Mouse (Mus musculus): ENCODE data around the gene Actr5. TPM values are rescaled to one million over a fixed set of nuclear protein-coding genes. Genes with fewer than 3 reads are reported as not detected.

Actr5 gene
- total RNA-seq, 2 experiments from 2014 or later: 9.1 to 10.1 TPM

DNA sequence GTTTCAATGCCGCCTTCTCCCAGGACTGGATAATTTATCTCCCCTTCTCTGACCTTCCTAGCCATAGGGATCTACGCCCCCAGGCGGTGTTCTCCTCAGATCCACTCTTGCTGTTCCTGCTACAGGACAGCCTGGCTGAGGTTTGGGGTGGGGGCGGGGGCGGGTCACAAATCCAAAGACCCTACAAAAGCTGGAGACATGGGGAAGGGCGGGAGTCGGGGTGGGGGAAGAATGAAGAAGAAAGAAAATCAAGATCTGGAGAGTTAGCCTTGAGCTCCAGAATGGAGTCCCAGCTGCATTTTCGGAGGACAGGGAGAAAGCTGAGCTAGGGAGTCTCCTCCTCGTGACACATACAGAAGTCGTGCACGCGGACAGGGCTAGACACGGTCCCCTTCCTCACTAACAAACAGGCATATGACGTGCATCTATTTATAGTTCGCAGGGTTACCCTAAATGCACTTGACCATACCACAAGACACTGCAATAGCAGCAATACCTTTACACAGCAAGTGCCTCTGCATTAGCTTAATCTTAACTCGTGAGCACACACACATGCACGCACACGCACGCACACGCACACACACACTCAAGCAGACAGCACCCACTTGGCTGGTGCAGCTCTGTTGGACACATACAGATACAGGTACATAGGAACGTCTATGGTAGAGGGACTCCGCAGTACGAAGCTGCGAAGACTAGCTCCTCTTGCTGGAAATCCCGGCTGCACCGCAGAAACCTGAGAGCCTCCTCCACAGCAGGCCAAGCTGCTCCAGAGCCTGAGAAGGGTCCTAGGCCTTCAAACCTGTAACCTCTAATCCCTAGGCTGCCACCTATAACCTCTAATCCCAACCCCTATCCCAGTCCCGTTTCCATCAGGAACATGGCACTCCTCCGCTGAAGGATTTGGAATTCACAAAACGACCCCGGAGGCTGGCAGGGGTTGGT, 12.7 kb upstream of the Actr5 start:
- peak in 1 of 2 experiments; percentile 34 for DNase-seq (ENCODE audit: low spot score in 2 of 2)
- intact Hi-C loops (cut with DNase I): loop anchor here (5.0 kb wide), 1 partner anchor 60 kb away; no protein-coding TSS in a partner anchor

DNA sequence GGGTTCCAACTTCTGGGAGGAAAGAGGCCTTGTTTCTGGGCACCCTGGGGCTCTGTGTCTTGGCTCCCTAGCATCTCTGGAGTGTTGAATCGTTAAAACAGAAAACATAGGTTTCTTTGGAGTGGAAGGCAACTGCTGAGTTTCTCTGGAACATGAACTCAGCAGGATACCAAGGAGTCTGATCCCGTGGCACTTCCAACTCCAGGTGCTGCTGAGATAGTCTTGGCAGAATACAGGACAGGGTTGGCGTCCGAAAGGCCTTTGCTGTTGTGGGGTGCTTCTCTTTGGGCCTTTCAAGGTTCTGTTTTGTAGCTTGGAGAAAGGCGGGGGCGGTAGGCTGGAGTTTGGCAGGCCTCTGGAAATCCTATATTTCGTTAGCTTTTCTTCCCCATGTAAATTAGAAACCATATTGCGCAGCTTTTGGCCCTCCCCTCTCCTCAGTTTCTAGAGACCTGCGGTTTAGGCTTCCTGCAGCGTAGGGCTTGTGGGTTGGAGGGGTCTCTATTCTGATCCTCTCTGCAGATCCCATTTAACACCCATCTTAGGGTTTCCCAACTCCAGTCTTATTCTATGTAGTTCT, 11.9 kb upstream of the Actr5 start:
- DNase-seq (ENCODE audit: low spot score in 2 of 2): no peak
- intact Hi-C loops (cut with DNase I): loop anchor here (5.0 kb wide), 1 partner anchor 60 kb away; no protein-coding TSS in a partner anchor

DNA sequence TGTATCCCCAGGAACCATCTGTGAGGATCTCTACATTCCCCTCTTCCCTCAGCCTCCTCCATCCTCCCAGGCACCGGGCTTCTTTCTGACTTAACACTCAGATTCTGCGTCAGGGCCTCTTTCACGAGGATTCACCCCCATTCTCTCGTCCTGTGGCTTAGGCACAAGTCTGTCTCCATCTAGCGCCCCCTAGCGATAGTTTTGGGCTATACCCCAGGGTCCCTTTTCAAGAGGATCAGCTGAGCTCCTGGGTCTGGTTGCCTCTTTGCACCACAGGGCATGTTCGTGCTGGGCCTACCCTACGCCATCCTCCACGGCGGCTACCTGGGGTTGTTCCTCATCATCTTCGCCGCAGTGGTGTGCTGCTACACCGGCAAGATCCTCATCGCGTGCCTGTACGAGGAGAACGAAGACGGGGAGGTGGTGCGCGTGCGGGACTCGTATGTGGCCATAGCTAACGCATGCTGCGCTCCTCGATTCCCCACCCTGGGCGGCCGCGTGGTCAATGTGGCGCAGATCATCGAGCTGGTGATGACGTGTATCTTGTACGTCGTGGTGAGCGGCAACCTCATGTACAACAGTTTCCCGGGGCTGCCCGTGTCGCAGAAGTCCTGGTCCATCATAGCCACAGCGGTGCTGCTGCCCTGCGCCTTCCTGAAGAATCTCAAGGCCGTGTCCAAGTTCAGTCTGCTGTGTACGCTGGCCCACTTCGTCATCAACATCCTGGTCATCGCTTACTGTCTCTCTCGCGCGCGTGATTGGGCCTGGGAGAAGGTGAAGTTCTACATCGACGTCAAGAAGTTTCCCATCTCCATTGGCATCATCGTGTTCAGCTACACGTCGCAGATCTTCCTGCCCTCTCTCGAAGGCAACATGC, 10.9 kb upstream of the Actr5 start:
- intact Hi-C loops (cut with DNase I): loop anchor here (5.0 kb wide), 1 partner anchor 61 kb away; no protein-coding TSS in a partner anchor

DNA sequence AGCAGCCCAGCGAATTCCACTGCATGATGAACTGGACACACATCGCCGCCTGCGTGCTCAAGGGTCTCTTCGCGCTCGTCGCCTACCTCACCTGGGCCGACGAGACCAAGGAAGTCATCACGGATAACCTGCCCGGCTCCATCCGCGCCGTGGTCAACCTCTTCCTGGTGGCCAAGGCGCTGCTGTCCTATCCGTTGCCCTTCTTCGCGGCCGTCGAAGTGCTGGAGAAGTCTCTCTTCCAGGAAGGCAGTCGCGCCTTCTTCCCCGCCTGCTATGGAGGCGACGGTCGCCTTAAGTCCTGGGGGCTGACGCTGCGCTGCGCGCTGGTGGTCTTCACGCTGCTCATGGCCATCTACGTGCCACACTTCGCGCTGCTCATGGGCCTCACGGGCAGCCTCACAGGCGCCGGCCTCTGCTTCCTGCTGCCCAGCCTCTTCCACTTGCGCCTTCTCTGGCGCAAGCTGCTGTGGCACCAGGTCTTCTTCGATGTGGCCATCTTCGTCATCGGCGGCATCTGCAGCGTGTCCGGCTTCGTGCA, 10.2 kb upstream of the Actr5 start:
- intact Hi-C loops (cut with DNase I): loop anchor here (5.0 kb wide), 1 partner anchor 62 kb away; no protein-coding TSS in a partner anchor
- DNase-seq (ENCODE audit: low spot score in 2 of 2): no peak

More for the DNA sequence above, 10.9 kb upstream of the Actr5 start:
- DNase-seq (ENCODE audit: low spot score in 2 of 2): peak; percentile 75 to 80

DNA sequence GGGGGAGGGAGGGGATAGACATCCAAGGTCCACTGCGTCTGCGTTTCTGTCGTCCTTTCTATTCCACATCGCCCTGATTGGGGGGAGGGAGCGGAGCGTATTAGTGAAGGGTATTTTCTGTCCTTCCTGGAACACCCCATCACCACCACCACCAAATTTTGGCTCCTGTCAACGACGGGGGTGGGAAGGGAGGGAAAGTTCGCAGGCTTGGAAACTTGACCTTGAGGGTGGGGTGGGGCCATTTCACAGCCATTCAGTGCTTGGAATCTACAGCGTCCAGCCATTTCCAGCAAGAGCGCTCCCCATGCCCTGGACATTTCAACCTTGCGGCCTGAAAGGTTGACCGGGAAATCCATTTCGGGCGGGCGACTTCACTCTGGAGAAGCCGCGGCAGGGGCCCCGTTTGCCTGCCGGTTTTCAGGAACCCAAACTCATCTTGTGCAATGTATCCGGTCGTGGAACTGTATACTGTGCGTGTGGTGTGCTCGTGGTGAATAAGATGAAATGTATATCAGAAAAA, 9.5 kb upstream of the Actr5 start:
- no peak for DNase-seq (ENCODE audit: low spot score in 2 of 2)
- intact Hi-C loops (cut with DNase I): no loop called here

DNA sequence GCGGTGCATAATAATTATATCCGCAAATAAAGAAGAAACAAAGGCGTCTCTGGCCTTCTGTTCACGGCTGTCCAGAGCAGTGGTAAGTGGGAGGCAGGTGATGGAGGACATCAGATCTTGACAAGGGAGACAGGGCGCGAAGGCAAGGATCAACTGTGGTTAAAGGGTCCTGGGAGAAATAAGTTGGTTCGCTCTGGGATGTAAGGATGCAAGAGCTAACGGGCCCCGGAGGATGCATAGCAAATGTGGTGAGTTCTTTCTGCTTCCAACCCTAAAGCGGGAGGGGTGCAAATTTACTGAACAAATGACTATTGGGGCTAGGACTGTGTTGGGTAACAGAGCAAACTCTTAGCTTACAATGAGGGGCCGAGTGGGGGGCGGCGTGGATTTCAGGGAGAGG, 9.0 kb upstream of the Actr5 start:
- no peak for DNase-seq (ENCODE audit: low spot score in 2 of 2)
- intact Hi-C loops (cut with DNase I): no loop called here

DNA sequence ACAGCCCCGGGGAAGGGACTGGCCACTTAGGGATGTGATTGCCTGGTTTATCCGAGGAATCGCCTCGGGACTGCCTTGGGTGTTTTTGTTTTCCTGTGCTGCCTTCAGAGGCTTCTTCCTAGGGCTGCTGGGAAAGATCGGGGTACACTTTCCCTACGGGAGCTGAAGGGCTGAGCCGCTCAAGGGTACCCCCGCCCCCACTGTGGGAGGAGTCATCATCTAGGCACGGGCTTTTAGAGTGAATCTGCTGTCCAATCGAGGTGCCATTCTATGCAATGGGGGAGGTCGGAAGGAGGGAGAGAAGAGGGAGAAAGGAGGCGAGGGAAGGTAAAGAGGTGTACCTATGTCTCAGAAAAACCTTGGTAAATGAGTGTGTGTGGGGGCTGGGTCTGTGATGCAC, 8.4 kb upstream of the Actr5 start:
- peak in 1 of 2 experiments; percentile 43 for DNase-seq (ENCODE audit: low spot score in 2 of 2)

DNA sequence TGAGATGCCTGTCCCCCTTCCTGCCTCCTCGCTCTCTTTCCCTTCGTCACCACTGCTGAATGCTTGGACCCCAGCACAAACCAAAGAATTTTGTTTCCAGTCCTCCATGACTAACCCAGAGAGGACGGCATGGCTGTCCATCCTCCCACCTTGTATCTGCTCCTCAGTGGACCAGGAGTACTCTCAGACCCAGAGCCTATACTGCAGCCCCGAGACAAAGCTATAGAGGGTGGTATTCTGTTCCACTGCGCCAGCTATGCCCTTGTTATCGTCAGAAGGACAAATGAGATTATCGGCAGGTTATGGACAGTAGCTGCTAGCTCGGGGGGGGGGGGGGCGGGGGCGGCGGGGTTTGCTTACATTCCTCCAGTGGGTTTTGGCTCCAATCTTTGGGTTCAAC, 7.9 kb upstream of the Actr5 start:
- DNase-seq (ENCODE audit: low spot score in 2 of 2): no peak
- intact Hi-C loops (cut with DNase I): no loop called here

More for the DNA sequence above, 8.4 kb upstream of the Actr5 start:
- intact Hi-C loops (cut with DNase I): no loop called here

DNA sequence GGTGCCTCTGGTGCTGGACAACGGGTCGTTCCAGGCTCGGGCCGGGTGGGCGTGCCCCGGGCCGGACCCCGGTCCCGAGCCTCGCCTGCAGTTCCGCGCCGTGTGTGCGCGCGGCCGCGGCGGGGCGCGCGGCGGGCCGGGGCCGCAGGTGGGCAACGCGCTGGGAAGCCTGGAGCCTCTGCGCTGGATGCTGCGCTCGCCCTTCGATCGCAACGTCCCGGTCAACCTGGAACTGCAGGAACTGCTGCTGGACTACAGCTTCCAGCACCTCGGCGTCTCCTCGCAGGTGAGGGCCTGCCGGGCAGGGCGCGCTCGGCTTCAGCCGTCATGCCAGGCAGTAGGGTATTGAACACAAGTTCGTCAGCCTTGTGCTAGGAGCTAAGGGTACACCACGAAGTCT, 543 bp downstream of the Actr5 start:
- no peak for DNase-seq (ENCODE audit: low spot score in 2 of 2)
- intact Hi-C loops (cut with DNase I): loop anchor here (5.0 kb wide), 1 partner anchor 78 kb away; no protein-coding TSS in a partner anchor

DNA sequence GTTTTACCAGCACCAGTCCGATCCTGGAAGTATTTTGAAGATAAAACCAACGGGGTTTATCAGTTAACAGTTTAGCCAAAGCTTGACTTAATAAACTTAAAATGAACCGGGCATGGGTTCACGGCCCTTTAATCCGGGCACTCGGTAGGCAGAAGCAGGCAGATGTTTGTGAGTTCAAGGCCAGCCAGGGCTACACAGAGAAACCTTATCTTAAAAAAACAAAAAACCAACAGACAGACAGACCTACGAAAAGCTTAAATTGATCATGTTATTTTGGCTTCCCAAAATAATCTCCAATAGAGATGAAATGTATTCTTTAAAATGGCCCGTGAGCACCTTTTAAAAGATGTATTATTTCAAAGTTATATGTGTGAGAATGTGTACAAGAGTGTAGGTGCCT, 1.0 kb downstream of the Actr5 start:
- no peak for DNase-seq (ENCODE audit: low spot score in 2 of 2)
- intact Hi-C loops (cut with DNase I): loop anchor here (5.0 kb wide), 1 partner anchor 78 kb away; no protein-coding TSS in a partner anchor

DNA sequence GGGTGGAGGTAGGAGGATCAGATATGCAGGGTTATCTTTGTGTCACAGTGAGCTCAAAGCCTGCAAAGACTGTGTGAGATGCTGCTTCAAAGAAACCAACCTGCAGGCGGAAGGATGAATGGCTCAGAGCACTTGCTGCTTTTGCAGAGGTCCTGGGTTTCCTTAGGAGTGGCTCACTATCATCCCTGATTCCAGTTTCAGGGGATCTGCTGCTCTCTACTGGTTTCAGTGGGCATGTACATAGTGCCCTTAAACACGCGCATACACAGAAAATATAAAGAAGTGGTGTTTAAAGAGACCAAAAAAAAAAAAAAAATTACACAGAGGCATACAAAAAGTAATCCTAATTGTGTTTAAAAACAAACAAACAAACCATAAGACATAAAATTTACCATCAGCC, 4.2 kb downstream of the Actr5 start:
- intact Hi-C loops (cut with DNase I): loop anchor here (5.0 kb wide), 1 partner anchor 82 kb away; no protein-coding TSS in a partner anchor
- DNase-seq (ENCODE audit: low spot score in 2 of 2): peak in 1 of 2 experiments; percentile 55

DNA sequence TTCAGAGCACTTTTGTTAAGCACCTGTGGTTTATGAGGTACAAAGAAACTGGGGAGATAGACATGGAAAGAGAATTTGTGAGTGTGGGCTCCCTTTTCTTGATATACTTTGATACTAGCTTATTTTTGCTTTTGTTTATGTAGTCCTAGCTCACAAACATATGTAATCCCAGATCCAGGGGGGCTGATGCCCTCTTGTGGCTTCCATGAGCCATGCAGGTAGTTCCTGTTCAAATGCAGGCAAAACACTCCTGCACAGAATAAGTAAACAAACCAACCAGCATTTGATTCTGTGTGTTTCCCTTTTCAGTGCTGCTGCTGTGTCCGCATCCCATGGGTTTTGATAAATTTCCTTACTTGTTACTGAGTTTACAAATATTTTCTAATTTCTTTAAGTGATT, 4.7 kb downstream of the Actr5 start:
- DNase-seq (ENCODE audit: low spot score in 2 of 2): peak in 1 of 2 experiments; percentile 56
- intact Hi-C loops (cut with DNase I): loop anchor here (5.0 kb wide), 1 partner anchor 82 kb away; no protein-coding TSS in a partner anchor

DNA sequence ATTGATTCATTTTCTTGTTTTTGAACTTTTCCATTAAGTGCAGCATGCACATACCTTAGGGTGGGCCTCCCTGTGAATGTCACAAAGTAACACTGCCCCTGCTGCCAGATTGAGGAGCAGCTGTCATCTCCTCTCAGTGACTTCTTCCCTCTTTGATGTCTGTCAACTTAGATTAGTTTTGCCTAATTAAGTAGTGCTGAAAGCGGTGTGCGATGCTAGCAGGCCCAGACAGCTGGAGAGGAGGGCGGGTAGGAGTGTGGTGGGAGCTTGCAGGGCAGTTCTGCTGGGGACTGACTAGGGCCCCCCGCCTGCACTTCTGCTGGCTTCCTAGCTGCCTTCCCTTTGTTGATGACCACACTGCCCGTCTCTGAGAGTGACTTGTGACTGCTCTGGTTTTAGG, 7.2 kb downstream of the Actr5 start:
- DNase-seq (ENCODE audit: low spot score in 2 of 2): no peak
- intact Hi-C loops (cut with DNase I): no loop called here

DNA sequence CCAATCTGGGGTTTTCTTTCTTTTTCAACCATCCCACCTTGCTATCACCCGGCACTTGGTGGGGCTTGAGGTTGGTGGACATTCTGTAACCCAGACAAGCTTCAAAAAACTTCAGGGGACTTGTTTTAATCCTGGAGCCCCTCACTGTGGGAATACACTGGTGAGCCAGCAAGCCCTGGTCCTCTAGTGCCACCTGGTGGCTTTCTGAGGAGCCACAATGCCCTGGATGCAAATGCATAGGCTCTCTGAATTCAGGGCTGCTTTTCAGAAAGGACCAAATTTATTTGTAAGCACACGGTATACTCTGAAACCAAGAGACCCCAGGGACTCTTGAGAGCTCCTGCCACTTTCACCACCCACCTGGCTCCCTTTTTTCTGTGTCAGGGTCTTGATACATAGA, 17.2 kb downstream of the Actr5 start:
- intact Hi-C loops (cut with DNase I): loop anchor here (5.0 to 10.0 kb wide), 2 partner anchors 95 to 267 kb away; partner anchors contain the start of gene Snhg11
- DNase-seq (ENCODE audit: low spot score in 2 of 2): peak; percentile 78 to 87

DNA sequence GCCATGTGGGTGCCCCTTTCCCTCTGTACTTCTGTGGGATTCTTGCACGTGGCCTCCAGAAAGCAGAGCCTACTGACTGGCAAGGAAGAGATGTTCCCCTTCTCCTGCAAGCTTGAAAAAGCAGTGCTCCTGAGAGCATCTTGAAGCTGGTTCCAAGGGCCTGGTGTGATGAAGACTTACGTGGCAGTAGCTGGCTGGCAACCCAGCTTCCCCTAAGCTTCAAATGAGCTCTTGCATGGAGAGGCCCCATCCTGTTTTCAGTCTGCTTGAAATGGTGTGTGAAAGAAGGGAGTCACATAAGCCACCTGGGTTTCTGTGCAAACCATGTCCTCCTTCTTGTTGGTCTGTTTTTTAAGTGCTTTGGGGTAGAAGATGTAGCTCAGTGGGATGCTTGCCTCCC, 17.9 kb downstream of the Actr5 start:
- DNase-seq (ENCODE audit: low spot score in 2 of 2): no peak
- intact Hi-C loops (cut with DNase I): loop anchor here (5.0 to 10.0 kb wide), 2 partner anchors 95 to 268 kb away; partner anchors contain the start of gene Snhg11

DNA sequence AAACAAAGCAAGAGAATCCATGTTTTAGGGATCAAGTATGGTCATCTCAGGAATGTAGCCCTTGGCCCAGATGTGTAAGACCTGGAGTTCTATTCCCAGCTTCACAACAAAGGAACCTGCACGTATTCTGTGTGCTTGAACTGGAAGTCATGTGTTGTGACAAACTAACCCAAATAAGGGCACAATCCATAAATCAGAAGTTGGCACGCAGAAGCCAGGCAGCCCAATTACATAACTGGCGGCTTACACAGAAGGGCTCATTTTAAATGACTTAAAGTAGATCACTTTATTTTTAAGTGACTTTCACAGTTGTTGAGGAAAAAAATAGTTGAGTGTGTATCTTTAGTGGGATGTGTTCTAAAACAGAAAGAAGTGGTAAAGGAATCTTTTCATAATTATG, 19.1 kb downstream of the Actr5 start:
- intact Hi-C loops (cut with DNase I): loop anchor here (5.0 to 10.0 kb wide), 2 partner anchors 96 to 269 kb away; partner anchors contain the start of gene Snhg11
- peak; percentile 55 to 73 for DNase-seq (ENCODE audit: low spot score in 2 of 2)

DNA sequence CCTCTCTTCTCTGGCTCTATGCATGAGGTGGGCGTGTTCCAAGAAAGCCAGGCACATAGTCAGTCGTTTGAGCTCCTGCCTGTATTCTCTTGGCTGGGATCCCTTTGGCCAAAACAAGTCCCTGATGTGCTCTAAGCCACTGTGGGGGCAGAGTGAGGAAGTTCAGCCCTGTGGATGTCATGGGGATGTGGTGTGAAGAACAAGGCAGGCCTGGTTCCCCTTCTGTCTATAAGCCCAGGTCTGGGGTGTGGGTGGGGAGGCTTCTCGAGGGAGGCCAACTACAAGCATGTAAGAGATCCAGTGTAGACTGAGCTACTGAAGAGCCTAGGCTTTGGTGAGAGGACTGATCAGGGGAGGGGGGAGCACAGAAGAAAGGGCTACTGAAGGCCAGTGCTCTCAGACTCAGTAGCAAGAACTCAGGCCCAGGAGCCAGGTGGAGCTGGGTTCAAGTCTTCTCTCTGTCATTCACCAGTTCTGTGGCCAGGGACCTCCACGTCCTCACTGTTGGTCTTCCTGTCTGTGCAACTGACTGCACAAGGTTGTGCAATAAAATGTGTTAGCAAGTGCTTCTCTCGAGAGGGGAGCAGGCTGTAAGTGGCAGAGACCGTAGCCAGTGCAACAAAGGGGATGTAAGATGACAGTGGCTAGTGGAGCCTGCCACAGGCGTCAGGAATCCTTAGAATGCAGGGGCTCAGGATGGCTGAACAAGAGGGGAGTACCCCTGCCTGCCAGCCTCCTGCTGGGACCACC, 26.6 kb downstream of the Actr5 start:
- no peak for DNase-seq (ENCODE audit: low spot score in 2 of 2)
- intact Hi-C loops (cut with DNase I): no loop called here

DNA sequence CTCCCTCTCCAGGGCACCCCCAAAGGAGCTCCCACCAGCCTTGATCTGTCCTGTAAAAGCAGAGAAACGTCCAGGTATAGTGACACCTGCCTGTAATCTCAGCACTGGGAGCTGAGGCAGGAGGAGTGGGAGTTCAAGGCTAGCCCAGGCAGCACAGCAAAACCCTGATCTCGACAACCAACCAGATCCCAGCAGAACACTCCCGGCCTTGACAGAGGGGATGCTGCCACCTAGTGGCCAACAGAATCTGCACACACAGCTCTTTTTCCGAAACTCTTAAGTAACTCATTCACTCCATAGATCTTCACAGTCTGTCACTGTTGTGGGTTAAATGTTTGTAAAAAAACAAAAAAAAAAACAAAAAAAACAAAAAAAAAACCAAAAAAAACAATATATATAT, 28.3 kb downstream of the Actr5 start:
- intact Hi-C loops (cut with DNase I): no loop called here

More for the DNA sequence above, 28.3 kb downstream of the Actr5 start:
- DNase-seq (ENCODE audit: low spot score in 2 of 2): peak; percentile 88 to 92

All from left cerebral cortex, postnatal 14 days (tissue).